Mouse (Mus musculus): ENCODE measurements around the gene Map3k12.

Map3k12 gene

GRCm38 (mm10) chr15:102516728-102517404, at the start of gene Map3k12:
TSS of gene Map3k12 (minus strand) at chr15:102517064.
- DNase-seq (ENCODE audit: low spot score), result peak; percentile 56

DNA sequence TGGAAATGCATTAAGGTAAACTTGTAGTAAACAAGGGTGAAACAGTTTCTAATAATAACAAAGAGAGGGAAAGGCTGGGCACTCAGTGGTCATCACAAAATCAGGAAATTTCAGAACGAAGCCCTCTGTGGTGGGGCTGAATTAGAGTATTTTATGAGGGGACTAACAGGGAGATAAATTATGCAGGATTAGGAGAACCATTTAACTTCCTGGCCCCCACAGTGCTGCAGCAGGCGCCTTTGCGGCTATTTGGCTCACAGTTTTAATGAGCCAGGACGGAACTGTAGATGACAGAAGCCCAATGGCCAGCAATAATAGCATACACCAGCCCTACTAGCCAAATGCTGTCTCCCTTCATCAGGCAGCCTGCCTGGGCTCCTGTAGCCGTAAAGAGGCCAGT, 46.8 kb upstream of the Map3k12 start:
- no peak for DNase-seq (ENCODE audit: low spot score)

DNA sequence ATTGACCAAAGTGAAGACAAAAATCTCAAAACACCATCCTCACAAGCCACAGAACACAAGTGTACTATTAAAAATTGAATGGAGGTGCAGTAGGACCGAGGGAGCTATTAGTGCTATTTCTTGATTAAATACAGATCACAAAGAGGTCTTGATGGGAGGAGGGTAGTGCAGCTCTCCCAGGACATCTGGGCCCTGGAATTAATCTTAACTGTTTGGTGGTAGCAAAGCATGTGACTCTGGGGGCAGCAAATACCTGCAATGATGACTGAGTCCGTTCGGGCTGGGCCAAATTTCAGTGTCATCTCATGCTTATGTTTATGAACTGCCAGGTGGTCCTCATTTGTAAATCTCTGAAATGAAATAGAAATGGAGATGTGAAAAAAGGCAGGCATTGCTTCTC, 46.2 kb upstream of the Map3k12 start:
- no peak for DNase-seq (ENCODE audit: low spot score)

GRCm38 (mm10) chr15:102562491-102562890, 45.6 kb upstream of the Map3k12 start:
- no peak for DNase-seq (ENCODE audit: low spot score)

GRCm38 (mm10) chr15:102557580-102557979, 40.7 kb upstream of the Map3k12 start:
- no peak for DNase-seq (ENCODE audit: low spot score)

DNA sequence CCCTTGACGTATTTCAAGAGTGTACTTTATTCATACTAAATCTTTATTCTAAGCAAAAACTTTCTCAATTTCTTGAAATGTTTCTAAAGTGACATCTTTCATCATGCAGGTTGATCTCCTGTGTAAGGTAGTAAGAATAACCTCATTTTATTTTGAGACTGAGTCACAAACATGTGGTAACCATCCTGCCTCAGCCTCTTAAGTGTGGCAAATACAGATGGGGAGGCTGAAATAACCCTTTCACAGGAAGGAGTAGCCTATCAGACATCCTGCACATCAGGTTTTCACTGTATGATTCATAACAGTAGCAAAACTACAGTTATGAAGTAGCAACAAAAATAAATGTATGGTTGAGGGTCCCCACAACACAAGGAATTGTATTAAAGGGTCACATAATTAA, 38.7 kb upstream of the Map3k12 start:
- DNase-seq (ENCODE audit: low spot score), result no peak

GRCm38 (mm10) chr15:102552599-102552998, 35.7 kb upstream of the Map3k12 start:
- no peak for DNase-seq (ENCODE audit: low spot score)

DNA sequence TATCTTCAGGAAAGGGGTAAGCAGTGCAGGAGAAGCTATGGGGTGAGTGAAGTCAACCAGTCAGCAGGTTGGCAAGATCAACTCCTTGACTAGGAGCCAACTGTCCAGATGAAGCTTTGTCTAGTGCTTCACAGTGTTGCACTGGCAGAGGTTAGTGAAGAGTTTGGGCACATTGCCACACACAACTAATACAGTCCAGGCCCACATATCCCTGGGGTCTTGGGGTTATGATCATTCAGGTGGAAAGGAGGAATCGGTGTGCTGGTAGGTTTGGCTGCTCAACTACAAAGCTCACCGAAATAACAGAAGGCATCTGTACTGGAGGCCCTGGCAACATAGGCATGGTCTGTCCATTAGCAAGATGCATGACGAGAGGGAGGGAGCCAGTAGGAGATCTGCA, 30.6 kb upstream of the Map3k12 start:
- no peak for DNase-seq (ENCODE audit: low spot score)

DNA sequence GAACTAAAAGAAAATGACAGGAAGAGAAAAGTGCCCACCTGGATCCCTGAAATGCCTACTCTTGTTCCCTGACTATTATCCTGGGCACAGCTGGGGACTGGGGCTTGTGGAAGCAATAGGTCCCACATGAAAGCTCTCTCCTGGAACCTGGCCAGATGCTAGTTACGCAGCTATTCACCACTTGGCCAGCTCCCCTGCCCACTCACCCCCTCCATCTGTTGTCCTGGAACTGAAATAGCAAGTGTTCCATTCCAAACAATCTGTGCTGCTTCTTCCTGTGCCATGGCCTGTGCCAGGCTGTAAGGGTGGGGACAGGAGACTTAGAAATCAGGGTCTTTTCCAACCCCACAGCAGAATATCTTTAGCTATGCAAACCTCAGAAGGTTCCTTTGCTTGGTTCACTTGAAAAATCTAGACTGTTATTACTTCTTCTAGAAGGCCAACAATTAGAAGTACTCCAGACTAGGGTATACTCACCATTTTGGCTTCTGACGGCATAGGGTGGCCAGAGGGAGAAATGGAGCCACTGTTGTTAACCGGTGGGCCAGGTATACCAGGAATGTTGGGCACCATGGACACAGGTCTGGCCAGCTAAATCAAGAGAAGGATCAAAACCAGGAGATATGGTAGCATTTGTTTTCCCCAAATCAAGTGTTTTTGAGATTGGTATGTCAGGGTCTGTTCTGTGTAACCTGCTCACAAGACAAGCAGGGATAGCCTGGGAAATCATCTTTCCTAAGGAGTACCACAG, 30.0 kb upstream of the Map3k12 start:
- peak; percentile 69 for DNase-seq (ENCODE audit: low spot score)

DNA sequence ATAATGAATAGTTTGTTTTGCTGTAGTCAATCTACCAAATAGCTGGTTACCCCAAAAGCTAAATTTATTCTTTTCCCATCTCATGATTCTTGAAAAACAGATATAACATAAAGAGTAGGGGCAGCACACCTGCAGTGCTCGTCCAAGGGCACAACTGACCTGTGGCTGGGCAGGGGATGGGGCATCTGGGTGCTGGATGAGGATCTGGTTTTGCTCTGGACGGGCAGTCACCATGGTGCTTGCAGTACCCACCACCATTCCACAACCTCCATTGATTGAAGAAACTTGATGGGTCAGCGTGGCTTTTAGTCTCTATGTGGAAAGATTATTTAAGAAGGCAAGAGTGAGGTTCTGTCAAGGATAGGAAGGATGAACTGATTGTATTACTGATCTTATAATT, 29.4 kb upstream of the Map3k12 start:
- DNase-seq (ENCODE audit: low spot score), result no peak

DNA sequence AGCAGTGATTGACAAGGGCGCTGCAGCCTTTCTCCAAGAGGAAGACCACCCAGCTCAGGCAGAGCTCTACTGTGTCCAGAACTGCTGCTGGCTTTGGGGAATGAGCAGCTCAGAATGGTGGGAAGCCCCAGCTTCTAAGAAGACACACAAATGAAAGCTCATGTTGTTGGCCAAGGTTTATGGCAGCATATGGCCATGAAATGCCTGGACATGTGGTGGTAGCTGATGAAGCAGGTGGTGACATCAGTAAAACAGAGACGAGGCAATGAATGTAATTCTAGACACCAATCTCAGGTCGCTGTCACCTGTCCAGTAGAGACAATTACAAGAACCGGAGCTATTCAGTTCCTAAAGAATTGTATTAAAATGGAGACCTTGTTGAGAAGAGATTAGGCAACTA, 27.9 kb upstream of the Map3k12 start:
- no peak for DNase-seq (ENCODE audit: low spot score)

DNA sequence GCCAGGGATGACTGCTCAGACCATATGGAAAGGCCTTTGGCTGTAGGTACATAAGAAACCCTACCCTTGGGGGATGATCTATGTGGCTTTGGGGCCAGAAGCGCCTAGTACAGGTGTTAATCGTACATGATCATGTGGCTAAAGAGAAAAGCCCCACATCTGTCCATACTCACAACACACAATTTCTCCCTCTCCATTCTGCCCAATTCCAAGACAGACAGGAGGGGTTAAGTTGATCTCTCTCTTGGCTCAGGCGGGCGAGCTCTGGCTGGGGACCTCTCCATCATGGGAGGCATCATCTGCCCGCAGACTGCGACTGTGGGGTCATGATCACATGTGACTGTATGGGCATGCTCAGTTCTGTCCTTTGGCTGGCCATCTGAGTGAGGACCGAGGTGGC, 17.1 kb upstream of the Map3k12 start:
- DNase-seq (ENCODE audit: low spot score), result no peak

DNA sequence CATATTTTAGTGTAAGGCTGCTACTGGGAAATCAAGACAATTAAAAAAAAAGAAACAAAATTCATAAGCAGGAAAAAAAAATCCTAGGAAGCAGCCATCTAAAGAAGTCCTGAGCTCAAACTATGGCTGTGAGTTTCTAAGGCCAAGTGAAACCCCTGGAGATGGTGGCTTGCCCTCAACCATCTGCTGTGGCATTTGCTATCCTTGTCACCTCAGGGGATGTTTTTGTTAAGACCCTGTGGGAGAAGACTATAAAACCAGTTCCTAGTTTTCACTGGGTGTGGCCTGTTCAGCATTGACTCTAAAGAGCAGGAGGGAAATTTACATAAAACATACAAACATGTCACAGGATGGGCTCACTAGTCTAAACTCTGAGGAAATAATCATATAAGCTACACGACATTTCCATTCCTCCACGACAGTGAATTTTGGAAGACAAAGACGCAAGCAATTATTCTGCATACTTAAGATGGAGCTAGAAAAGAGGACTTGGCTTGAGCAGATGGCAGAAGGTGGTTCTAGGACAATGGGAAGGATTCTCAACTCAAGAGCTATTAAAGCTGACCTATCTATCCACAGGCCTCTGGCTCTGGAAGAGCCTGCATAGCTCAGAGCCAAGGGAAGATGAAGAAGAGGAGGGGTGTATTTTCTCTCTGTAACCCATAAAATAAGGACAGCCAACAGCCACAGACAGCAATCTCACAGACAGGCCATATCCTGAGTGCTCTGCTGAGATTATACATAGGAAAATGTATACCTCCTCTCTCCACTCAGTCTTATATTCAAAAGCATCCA, 15.4 kb upstream of the Map3k12 start:
- DNase-seq (ENCODE audit: low spot score), result no peak

DNA sequence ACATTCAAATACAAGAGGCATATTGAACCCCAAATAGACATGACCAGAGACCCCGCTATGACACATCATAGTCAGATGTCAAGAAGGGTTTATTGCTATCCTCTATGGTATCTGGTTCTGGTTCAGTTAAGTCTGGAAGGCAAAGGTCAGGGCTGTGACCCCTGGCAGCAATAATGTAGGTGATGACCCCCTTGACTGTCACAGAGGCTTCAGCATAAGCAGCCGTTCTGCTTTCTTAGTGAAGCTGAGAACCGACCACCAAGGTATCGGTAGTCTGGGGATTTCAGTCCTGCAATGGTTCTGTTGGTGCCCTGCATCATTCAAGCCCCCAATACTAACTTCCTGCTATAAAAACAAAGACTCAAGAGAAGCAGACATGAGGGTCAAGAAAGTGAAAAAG, 14.7 kb upstream of the Map3k12 start:
- DNase-seq (ENCODE audit: low spot score), result no peak

- DNase-seq (ENCODE audit: low spot score), result no peak
Observed at GRCm38 (mm10) chr15:102530566-102530965, 13.7 kb upstream of the Map3k12 start.

DNA sequence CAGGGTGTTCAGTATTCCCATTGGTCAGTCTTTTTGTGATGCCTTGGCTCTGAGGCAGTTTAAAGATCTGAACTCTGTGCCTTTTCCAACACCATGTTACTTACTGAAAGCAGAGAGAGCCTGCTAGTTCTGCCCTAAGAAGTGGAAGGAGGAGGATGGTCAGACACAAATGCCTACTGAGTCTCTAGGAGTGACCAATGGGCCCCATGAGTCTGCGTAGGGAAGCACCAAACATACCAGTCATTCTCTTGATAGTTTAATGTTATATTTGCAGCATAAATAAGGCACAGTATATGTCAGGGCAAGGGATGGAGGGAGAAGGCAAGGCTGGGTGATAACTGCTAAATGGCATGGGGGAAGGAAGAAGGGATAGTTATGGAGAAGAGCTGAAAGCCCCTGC, 11.5 kb upstream of the Map3k12 start:
- no peak for DNase-seq (ENCODE audit: low spot score)

DNA sequence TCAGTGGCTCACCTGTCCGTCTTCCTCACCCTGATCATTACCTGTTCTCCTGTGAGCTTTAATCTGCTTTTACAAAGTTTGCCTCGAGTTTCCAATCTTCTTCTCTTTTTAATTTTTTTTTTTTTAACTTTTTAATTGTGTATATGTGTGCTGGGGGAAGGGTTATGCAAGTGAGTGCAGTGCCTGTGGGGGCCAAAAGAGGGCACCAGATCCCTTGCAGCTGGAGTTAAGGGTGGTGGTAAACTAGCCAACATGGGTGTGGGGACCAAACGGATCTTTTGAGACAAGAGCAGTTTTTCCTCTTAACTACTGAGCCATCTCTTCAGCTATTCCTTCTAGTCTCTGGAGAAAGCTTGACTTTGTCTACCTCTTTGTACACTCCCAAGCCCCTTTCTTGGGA, 11.1 kb upstream of the Map3k12 start:
- no peak for DNase-seq (ENCODE audit: low spot score)

- DNase-seq (ENCODE audit: low spot score), result no peak
Observed at GRCm38 (mm10) chr15:102526111-102527002, 9.5 kb upstream of the Map3k12 start.

- DNase-seq (ENCODE audit: low spot score), result peak; percentile 73
Observed at GRCm38 (mm10) chr15:102524892-102525485, 8.1 kb upstream of the Map3k12 start, which contains the start of gene Npff. TSS of gene Npff (minus strand) at chr15:102524942.

DNA sequence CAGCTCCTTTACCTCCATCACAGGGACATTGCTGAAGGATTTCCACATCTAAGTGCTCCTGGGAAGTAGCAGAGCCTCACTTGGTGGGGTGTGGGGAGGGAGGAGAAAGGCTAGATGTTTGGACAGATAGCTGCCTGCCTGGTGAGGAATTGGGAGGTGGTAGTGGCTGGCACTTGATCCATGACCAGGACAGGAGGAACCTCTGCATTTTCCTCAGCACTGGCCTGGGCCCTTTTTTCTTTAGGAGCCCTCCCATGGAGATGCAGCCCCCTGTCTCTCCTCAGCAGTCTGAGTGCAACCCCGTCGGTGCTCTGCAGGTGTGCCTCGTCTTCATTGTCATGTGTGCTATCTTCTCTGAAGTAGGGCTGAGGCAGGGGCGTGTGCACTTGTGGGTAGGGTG, 4.6 kb upstream of the Map3k12 start:
- DNase-seq (ENCODE audit: low spot score), result no peak

GRCm38 (mm10) chr15:102520416-102520815, 3.6 kb upstream of the Map3k12 start:
- no peak for DNase-seq (ENCODE audit: low spot score)
